Mouse (Mus musculus) small intestine, adult 2 months (tissue): ENCODE data around the gene Mbnl3.

ENCODE experiments used
- CTCF ChIP-seq: fragments of 200-500 bp; IDR thresholded peaks from 2 replicates; pipeline ENCODE4 v1.5.1; 2012; ENCODE audit warnings: low read depth, mild to moderate bottlenecking, control low read depth, inconsistent platforms, low read length, moderate library complexity, mixed read lengths; ENCODE audit not compliant: insufficient replicate concordance, insufficient read length; ENCODE audit errors: extremely low read depth
- POLR2A ChIP-seq: fragments of 200-500 bp; IDR thresholded peaks from 2 replicates; pipeline ENCODE4 v1.6.1; 2012; ENCODE audit warnings: low read depth, mild to moderate bottlenecking, control low read depth, inconsistent platforms, low read length, moderate library complexity

GRCm38 (mm10) chrX:51084211-51084610, 122.1 kb downstream of the Mbnl3 start:
- TF ChIP-seq CTCF, result no peak
- TF ChIP-seq POLR2A, result no peak
